Mouse (Mus musculus) bone marrow, adult 2 months (tissue): ENCODE results near the gene Ccdc57.

ENCODE experiments used
- CTCF ChIP-seq: fragments of 200-500 bp; IDR thresholded peaks from 2 replicates; pipeline ENCODE4 v1.5.1; 2011; ENCODE audit warnings: low read length, control low read depth; ENCODE audit not compliant: control insufficient read depth, insufficient read depth
- POLR2A ChIP-seq: fragments of 200-500 bp; IDR thresholded peaks from 2 replicates; pipeline ENCODE4 v1.6.1; 2011; ENCODE audit warnings: low read depth, mild to moderate bottlenecking, control low read depth, low read length, borderline replicate concordance; ENCODE audit not compliant: control insufficient read depth

GRCm38 (mm10) chr11:120948328-120948727, 15.7 kb upstream of the Ccdc57 start, which contains the start of gene Slc16a3:
- TF ChIP-seq POLR2A = 0 out of 2 replicates have a peak, but pooled peaks have one; percentile 47
- TF ChIP-seq CTCF = no peak
